16 mouse cellular contexts compared by ENCODE assay signal in genomic region chr14:11895486-11895885, GRCm38 (mm10).
A peak's percentile ranks its signal among the peaks of the same experiment; 100 is the strongest.
DNase-seq lines count a peak whose midpoint lies in the region; ATAC-seq and TF ChIP-seq lines count a peak whose summit lies in the region.
"Had no signal": no experiment of that assay in that cellular context is flagged by ENCODE, and none has a peak within 500 bp of the region (broad histone marks: within the 10 kb centered on the region; RNA-seq: fewer than 3 reads in every experiment).

No protein-coding gene starts in this region.

- peaks cover 15% of the 10 kb centered on the region for H3K4me1 ChIP-seq in heart, embryonic 11.5 days (ENCODE audit: control insufficient read depth, insufficient read depth, low read length)
- H3K4me1 ChIP-seq in hindbrain, postnatal 0 days (ENCODE audit: insufficient read depth, low read length) = peaks cover 4% of the 10 kb centered on the region; the same call in 1 of the 2 replicates
- no peaks in the 10 kb centered on the region for H3K4me1 ChIP-seq in intestine, embryonic 16.5 days (ENCODE audit: control insufficient read depth, insufficient read depth, low read length)
- H3K4me1 ChIP-seq: megakaryocyte, embryonic 14.5 days had no signal

- no peak overlapping the region for H3K27ac ChIP-seq in heart, embryonic 11.5 days (ENCODE audit: low read depth, low read length)
- peak overlapping the region; percentile 70 for H3K27ac ChIP-seq in left cerebral cortex, adult 2 months
- H3K27ac ChIP-seq in hindbrain, postnatal 0 days = no peak overlapping the region
- no peak overlapping the region for H3K27ac ChIP-seq in intestine, embryonic 16.5 days (ENCODE audit: low read length)
- H3K27ac ChIP-seq: embryonic facial prominence, embryonic 12.5 days; forebrain, embryonic 13.5 days; heart, embryonic 15.5 days; hindbrain, embryonic 15.5 days; kidney, postnatal 0 days had no signal

- 32% methylated on average over 13 of the region's 13 CpGs for WGBS in heart, embryonic 11.5 days (ENCODE audit: insufficient replicate concordance)
- WGBS in hindbrain, postnatal 0 days = 74% methylated on average over 13 of the region's 13 CpGs
- 51% methylated on average over 13 of the region's 13 CpGs for WGBS in intestine, embryonic 16.5 days

- H3K4me2 ChIP-seq in heart, embryonic 11.5 days = no peak overlapping the region; the same call in 1 of the 2 replicates
- no peak overlapping the region for H3K4me2 ChIP-seq in hindbrain, postnatal 0 days (ENCODE audit: low read depth, low read length)
- no peak overlapping the region for H3K4me2 ChIP-seq in intestine, embryonic 16.5 days (ENCODE audit: low read depth, low read length)
- H3K4me2 ChIP-seq: embryonic facial prominence, embryonic 12.5 days; forebrain, embryonic 13.5 days; heart, embryonic 15.5 days; hindbrain, embryonic 15.5 days had no signal

- TF ChIP-seq CTCF in left cerebral cortex, adult 2 months (IDR thresholded peaks at IDR 0.05) = no peak
- no peak for TF ChIP-seq CTCF in hindbrain, postnatal 0 days (IDR thresholded peaks at IDR 0.05; ENCODE audit: low read depth)

- H3K4me3 ChIP-seq in heart, embryonic 11.5 days (ENCODE audit: low read depth, low read length) = no peak overlapping the region
- H3K4me3 ChIP-seq in left cerebral cortex, adult 2 months = no peak overlapping the region
- H3K4me3 ChIP-seq in hindbrain, postnatal 0 days (ENCODE audit: low read length) = no peak overlapping the region
- H3K4me3 ChIP-seq in intestine, embryonic 16.5 days (ENCODE audit: low read length) = no peak overlapping the region
- H3K4me3 ChIP-seq: embryonic facial prominence, embryonic 12.5 days; forebrain, embryonic 13.5 days; heart, embryonic 15.5 days; hindbrain, embryonic 15.5 days; megakaryocyte, embryonic 14.5 days had no signal

- no peaks in the 10 kb centered on the region for H3K9me3 ChIP-seq in heart, embryonic 11.5 days (replicated peaks; ENCODE audit: control insufficient read depth, low read length)
- no peaks in the 10 kb centered on the region for H3K9me3 ChIP-seq in hindbrain, postnatal 0 days (ENCODE audit: low read length)
- H3K9me3 ChIP-seq in intestine, embryonic 16.5 days (ENCODE audit: control insufficient read depth, low read length) = no peaks in the 10 kb centered on the region
- H3K9me3 ChIP-seq: embryonic facial prominence, embryonic 12.5 days; forebrain, embryonic 13.5 days; heart, embryonic 15.5 days; hindbrain, embryonic 15.5 days; megakaryocyte, embryonic 14.5 days had no signal

- no peak for DNase-seq in heart, adult 18-20 months
- peak; percentile 12 for DNase-seq in lung, postnatal 25 days (ENCODE audit: low spot score)
- no peak for DNase-seq in lung, adult 18-20 months
- peak in 1 of 2 experiments; percentile 31 for DNase-seq in left cerebral cortex, adult 2 months (ENCODE audit: extremely low spot score in 1 of 2, low spot score in 2 of 2)
- DNase-seq in right cerebral cortex, postnatal 36 days (ENCODE audit: low spot score in 2 of 2) = peak; percentile 60 to 76
- no peak for DNase-seq in hindbrain, postnatal 0 days (ENCODE audit: low spot score)
- DNase-seq: cerebellum, adult 9-11 months; thymus, postnatal 4 days had no signal

- H3K9ac ChIP-seq in heart, embryonic 11.5 days (ENCODE audit: low read depth, low read length) = peak overlapping the region; percentile 56; the same call in 1 of the 2 replicates
- no peak overlapping the region for H3K9ac ChIP-seq in hindbrain, postnatal 0 days (replicated peaks; ENCODE audit: low read length)
- no peak overlapping the region for H3K9ac ChIP-seq in intestine, embryonic 16.5 days (ENCODE audit: low read depth, low read length)
- H3K9ac ChIP-seq: embryonic facial prominence, embryonic 12.5 days; forebrain, embryonic 13.5 days; heart, embryonic 15.5 days; hindbrain, embryonic 15.5 days had no signal

- intact Hi-C loops in left cerebral cortex, adult 2 months (cut with DNase I) = loop anchor here (5.0 kb wide), 1 partner anchor 343 kb away; the partner anchor contains the start of gene Ptprg

- ATAC-seq in heart, embryonic 11.5 days (replicated peaks; ENCODE audit: insufficient number of reproducible peaks, low FRiP score, low TSS enrichment) = no peak
- ATAC-seq in hindbrain, postnatal 0 days = no peak
- no peak for ATAC-seq in intestine, embryonic 16.5 days
- ATAC-seq: forebrain, embryonic 13.5 days had no signal

- no peaks in the 10 kb centered on the region for H3K36me3 ChIP-seq in heart, embryonic 11.5 days (ENCODE audit: control insufficient read depth, insufficient read depth, low read length)
- H3K36me3 ChIP-seq in hindbrain, postnatal 0 days (ENCODE audit: insufficient read depth, low read length) = no peaks in the 10 kb centered on the region
- H3K36me3 ChIP-seq in intestine, embryonic 16.5 days (ENCODE audit: control insufficient read depth, insufficient read depth, low read length) = no peaks in the 10 kb centered on the region
- H3K36me3 ChIP-seq: embryonic facial prominence, embryonic 12.5 days; heart, embryonic 15.5 days; hindbrain, embryonic 15.5 days had no signal

- no peaks in the 10 kb centered on the region for H3K27me3 ChIP-seq in heart, embryonic 11.5 days (ENCODE audit: control insufficient read depth, insufficient read depth, low read length)
- no peaks in the 10 kb centered on the region for H3K27me3 ChIP-seq in hindbrain, postnatal 0 days (ENCODE audit: insufficient read depth, low read length)
- no peaks in the 10 kb centered on the region for H3K27me3 ChIP-seq in intestine, embryonic 16.5 days (replicated peaks; ENCODE audit: control insufficient read depth, insufficient read depth, low read length)
- H3K27me3 ChIP-seq: embryonic facial prominence, embryonic 12.5 days; forebrain, embryonic 13.5 days; heart, embryonic 15.5 days; hindbrain, embryonic 15.5 days; megakaryocyte, embryonic 14.5 days had no signal

Comparison
In these comparisons a context has a peak if more than half of its experiments do, and no peak if none do; other contexts are left out.
1. DNase-seq: peak in lung, postnatal 25 days (single experiment) and right cerebral cortex, postnatal 36 days (2 of 2); none in heart, adult 18-20 months (0 of 2), lung, adult 18-20 months (0 of 2) and hindbrain, postnatal 0 days (single experiment).